Mouse (Mus musculus): ENCODE measurements around the gene 4921517D22Rik. TPM values are rescaled to one million over a fixed set of nuclear protein-coding genes. Genes with fewer than 3 reads are reported as not detected.

4921517D22Rik gene
- total RNA-seq, 2 experiments from 2014 or later = not detected

DNA sequence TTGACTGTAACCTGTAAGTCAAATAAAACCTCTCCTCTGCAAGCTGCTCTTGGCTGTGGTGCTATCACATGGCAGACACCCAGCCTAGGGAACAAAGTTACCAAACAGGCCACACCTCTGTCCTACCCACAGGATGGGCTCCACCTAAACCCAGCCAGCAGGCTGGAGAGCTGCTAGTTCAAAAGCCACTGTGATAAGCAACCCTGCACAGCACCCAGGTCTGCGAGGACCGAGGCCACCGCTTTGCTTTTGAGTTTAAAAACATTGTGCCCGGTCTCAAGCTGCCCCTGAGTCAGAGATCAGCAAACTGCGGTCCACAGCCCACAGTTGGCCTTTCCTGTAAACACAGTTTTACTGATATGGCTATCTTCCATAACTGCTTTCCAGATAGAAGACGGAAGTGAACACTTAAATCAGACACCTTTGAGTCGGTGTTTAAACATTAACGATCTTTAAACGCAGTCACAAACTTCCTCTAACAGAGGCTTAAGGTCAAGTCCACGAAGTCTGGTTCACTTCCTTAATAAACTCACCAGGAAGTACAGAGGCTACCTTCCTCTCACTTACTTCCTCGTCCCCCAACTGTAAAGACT, 25.3 kb downstream of the 4921517D22Rik start:
- intact Hi-C loops (cut with DNase I) = no loop called here

GRCm38 (mm10) chr13:59667763-59668162, 26.1 kb downstream of the 4921517D22Rik start:
- intact Hi-C loops (cut with DNase I) = no loop called here
- DNase-seq (ENCODE audit: low spot score in 2 of 2) = no peak

More for the DNA sequence above, 25.3 kb downstream of the 4921517D22Rik start:
- no peak for DNase-seq (ENCODE audit: low spot score in 2 of 2)

DNA sequence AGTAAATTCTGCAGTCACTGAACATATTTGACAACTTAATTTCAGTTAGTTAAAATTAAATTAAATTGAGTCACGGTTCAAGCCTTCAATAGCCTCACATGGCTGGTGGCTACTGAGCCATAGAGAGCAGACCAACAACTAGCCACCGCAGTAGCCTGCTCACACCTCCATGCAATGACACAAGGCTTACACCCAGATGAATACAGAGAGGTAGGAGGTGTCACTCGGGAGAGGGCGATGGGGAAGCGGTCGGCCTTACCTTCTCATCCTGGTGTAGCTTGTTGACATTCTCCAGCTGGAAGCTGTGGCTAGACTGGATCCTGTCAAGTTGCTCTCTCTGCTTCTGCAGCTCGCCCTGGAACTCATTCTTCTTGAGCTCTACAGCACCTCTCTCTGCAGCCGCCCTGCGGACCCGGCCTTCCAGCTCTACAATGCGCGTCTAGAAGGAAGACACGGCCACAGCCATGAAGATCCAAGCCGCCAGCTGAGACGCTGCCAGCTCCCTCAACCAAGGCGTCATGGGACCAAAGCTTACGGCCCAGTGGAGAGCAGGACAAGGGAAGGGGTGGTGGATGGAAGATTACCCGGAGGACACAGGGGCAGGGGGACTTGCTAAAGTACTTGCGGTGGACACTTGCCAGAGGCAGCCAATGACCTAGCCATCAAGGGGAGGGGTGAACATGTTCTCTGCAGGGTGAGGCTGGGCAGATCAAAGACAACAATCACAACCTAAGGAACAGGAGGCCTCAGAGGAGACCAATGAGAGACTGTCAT, 29.8 kb downstream of the 4921517D22Rik start:
- intact Hi-C loops (cut with DNase I) = no loop called here
- DNase-seq (ENCODE audit: low spot score in 2 of 2) = no peak

DNA sequence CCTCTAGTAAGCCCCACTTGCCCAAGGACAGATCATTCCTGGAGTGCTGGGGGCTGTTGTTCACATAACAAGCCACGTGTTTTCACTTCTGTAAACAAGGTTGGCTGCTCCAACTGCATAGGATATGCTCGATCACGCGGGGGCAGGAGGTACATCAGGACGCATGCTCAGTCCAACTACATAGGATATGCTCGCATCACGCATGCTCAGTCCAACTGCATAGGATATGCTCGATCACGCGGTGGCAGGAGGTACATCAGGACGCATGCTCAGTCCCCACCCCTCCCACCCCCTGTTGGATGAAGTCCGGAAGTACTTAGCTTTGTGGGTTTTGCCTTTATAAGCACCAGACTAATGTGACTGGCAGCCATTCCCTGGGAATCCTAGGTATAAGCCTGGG, 31.9 kb downstream of the 4921517D22Rik start:
- DNase-seq (ENCODE audit: low spot score in 2 of 2) = no peak
- intact Hi-C loops (cut with DNase I) = no loop called here

GRCm38 (mm10) chr13:59661387-59661786, 32.5 kb downstream of the 4921517D22Rik start:
- no peak for DNase-seq (ENCODE audit: low spot score in 2 of 2)
- intact Hi-C loops (cut with DNase I) = no loop called here

DNA sequence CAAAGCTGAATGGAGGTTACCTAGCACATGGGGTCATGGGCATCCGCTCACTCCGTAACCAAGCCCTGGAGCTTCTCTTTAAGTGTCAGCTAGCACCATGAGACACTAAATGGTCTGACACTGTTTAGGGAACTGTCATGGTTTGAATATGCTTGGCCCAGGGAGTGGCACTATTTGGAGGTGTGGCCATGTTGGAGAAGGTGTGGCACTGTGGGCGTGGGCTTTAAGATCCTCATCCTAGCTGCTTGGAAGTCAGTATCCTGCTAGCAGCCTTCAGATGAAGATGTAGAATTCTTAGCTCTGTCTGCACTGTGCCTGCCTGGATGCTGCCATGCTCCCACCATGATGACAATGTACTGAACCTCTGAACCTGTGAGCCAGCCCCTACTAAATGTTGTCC, 33.5 kb downstream of the 4921517D22Rik start:
- no peak for DNase-seq (ENCODE audit: low spot score in 2 of 2)
- intact Hi-C loops (cut with DNase I) = no loop called here

DNA sequence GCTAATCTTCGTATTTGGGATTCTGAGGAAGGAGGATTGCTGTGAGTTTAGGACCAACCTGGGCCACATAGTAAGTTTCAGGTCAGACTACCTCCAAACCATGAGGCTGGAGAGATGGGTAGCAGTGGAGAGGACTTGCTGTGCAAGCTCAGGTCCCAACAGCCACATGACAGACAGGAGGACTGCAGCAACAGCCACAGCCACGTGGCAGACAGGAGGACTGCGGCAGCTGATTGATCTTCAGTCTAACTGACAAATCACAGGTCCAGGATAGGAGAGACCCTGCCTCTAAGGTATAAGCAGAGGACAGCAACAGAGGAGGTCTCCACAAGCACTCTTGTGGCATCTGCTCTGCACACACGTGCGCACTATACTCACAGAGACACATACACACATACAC, 36.1 kb downstream of the 4921517D22Rik start:
- DNase-seq (ENCODE audit: low spot score in 2 of 2) = no peak
- intact Hi-C loops (cut with DNase I) = no loop called here

DNA sequence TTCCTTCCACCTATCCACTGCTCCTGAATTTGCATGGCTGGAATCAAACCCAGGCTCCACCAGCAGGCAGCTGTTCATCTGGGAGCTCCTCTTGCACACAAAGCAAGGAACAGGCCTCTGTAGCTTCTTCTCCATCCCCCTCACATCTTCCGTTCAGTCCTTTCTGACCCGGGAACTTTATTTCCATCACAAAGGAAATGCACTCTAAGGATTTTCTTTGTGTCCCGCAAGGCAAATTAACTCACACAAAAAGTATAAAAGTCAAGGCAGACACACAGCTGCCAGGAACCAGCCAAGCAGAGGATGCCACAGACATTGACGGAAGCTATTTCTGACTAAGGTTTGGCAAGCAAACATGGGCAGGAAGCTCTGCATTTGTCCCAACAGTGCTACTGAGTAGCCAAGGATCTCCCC, 36.9 kb downstream of the 4921517D22Rik start:
- peak in 1 of 2 experiments; percentile 57 for DNase-seq (ENCODE audit: low spot score in 2 of 2)
- intact Hi-C loops (cut with DNase I) = no loop called here

- intact Hi-C loops (cut with DNase I) = no loop called here
- DNase-seq (ENCODE audit: low spot score in 2 of 2) = no peak
These were observed 37.5 kb downstream of the 4921517D22Rik start for GRCm38 (mm10) chr13:59656316-59656832.

- intact Hi-C loops (cut with DNase I) = no loop called here
These were observed 38.1 kb downstream of the 4921517D22Rik start for GRCm38 (mm10) chr13:59655718-59656315.

DNA sequence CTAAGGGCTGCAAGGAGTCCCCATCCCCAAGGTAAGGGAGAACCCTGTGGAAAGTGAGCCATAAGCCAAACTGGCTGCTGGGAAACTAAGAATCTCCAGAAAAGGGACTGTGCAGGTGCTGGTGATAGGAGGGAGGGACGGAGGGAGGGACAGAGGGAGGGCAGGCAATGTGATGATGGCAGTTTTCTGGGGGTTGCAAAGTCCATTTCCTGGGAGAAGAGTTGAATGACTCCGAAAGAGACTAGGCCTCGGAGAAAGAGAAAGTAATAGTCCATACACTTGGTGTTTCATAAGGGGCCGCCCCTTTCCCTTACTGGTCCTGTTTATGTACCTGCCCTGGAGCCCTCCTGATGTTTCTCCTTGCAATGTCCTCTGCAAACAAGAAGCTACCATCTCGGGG, 39.4 kb downstream of the 4921517D22Rik start:
- DNase-seq (ENCODE audit: low spot score in 2 of 2) = no peak
- intact Hi-C loops (cut with DNase I) = no loop called here

More at GRCm38 (mm10) chr13:59655718-59656315, 38.1 kb downstream of the 4921517D22Rik start:
- DNase-seq (ENCODE audit: low spot score in 2 of 2) = no peak

- DNase-seq (ENCODE audit: low spot score in 2 of 2) = no peak
- intact Hi-C loops (cut with DNase I) = no loop called here
These were observed 40.8 kb downstream of the 4921517D22Rik start for GRCm38 (mm10) chr13:59653136-59653535.

GRCm38 (mm10) chr13:59652651-59653050, 41.3 kb downstream of the 4921517D22Rik start:
- intact Hi-C loops (cut with DNase I) = no loop called here
- DNase-seq (ENCODE audit: low spot score in 2 of 2) = no peak

GRCm38 (mm10) chr13:59649781-59650180, 44.1 kb downstream of the 4921517D22Rik start:
- intact Hi-C loops (cut with DNase I) = loop anchor here (5.0 kb wide), 1 partner anchor 78 kb away; no protein-coding TSS in a partner anchor

GRCm38 (mm10) chr13:59648598-59648997, 45.3 kb downstream of the 4921517D22Rik start:
- intact Hi-C loops (cut with DNase I) = loop anchor here (5.0 kb wide), 1 partner anchor 79 kb away; no protein-coding TSS in a partner anchor

More at GRCm38 (mm10) chr13:59649781-59650180, 44.1 kb downstream of the 4921517D22Rik start:
- DNase-seq (ENCODE audit: low spot score in 2 of 2) = no peak

GRCm38 (mm10) chr13:59647484-59647883, 46.4 kb downstream of the 4921517D22Rik start:
- no peak for DNase-seq (ENCODE audit: low spot score in 2 of 2)
- intact Hi-C loops (cut with DNase I) = loop anchor here (5.0 kb wide), 1 partner anchor 80 kb away; no protein-coding TSS in a partner anchor

More at GRCm38 (mm10) chr13:59648598-59648997, 45.3 kb downstream of the 4921517D22Rik start:
- DNase-seq (ENCODE audit: low spot score in 2 of 2) = no peak

- intact Hi-C loops (cut with DNase I) = loop anchor here (5.0 kb wide), 1 partner anchor 81 kb away; no protein-coding TSS in a partner anchor
- peak in 1 of 2 experiments; percentile 38 for DNase-seq (ENCODE audit: low spot score in 2 of 2)
These were observed 47.1 kb downstream of the 4921517D22Rik start for GRCm38 (mm10) chr13:59646674-59647244.

GRCm38 (mm10) chr13:59645491-59645890, 48.4 kb downstream of the 4921517D22Rik start:
- no peak for DNase-seq (ENCODE audit: low spot score in 2 of 2)
- intact Hi-C loops (cut with DNase I) = loop anchor here (5.0 kb wide), 1 partner anchor 82 kb away; no protein-coding TSS in a partner anchor

DNA sequence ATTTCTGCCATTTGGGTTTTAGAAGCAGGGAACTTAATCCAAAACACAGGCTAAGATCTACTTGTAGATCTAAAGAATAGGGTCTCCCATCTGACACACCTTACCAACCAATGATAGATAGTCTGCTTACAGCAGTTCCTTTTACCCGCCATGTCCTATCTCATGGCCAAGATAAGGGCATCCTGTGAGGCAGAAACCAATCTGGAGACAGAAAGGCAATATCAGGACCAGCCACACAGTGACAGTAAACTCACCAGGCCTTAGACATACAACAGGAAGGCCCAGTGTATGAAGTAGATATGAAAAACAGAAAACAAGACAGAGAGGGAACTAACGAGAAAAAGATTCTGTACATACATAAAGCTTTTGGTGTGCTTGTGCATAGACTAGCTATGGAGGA, 51.1 kb downstream of the 4921517D22Rik start:
- DNase-seq (ENCODE audit: low spot score in 2 of 2) = no peak
- intact Hi-C loops (cut with DNase I) = no loop called here

DNA sequence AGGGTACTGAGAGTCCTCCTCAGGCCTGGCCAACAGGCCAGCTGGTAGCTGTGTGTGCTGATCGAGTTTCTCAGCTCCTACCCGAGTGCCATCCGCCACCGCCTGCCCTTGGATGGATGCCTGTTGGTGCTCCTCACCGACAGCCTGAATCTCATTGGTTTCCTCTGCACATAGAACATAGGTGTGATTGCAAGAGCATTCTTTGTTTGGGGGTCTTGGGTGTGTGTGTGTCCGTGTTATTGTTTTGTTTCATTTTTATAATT, 53.8 kb downstream of the 4921517D22Rik start:
- DNase-seq (ENCODE audit: low spot score in 2 of 2) = no peak
- intact Hi-C loops (cut with DNase I) = no loop called here

Measured in left cerebral cortex, postnatal 25 days (tissue).